Mouse (Mus musculus): ENCODE measurements around the gene Arfgef3. TPM values are rescaled to one million over a fixed set of nuclear protein-coding genes. Genes with fewer than 3 reads are reported as not detected.

Gene Arfgef3
- not detected in 2 replicates for total RNA-seq (2012; rRNA removed)
- polyA plus RNA-seq (2012; ENCODE audit: insufficient read depth in 1 of 2, insufficient read length in 2 of 2, low read depth in 1 of 2, low replicate concordance in 2 of 2, missing spikeins in 1 of 2): not detected

DNA sequence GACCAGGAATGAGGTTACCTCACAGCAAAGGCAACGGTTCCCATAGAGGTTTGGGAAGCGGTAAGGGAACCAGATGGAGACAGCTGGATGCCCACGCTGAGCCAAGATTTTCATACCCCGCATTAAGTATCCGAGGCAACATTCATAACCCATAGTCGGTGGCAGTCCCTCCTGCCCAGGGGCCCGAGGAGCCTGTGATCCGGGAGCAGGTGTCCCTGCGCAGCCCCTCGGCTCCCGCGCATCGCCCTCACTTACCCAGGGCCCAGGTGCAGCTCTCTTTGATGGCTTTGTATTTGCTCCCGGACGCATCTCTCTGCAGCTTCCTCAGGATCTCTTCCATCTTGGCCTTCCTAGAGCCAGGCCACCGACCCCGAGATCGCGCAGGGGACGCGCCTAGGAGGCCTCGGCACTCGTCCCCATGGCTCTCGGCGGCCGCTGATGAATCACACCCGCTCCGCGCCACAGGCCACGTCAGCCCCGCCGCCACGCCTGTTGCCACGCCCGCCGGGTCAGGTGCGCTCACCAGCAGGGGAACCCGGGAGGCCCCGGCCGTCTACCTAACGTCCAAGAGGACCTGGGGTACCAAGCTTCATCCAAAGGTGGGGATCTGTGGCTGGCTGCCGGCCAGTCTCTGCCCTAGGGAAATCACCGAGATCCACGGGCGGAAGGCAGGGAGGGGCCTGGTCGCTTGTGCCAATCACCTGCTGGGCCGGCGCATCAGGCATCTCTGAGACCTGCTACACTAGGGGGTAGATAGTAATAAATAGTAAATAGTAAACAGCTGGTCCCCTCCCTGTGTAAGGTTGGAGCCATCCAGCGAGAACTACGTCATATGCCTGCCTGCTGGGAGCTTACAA, at the start of gene Arfgef3:
Arfgef3 (minus strand) TSS at position 664 of the 857 bp plus-strand sequence.
- Histone ChIP-seq H3K79me2 (ENCODE audit: control insufficient read depth, insufficient read depth, low read length, poor library complexity) (no peaks in the 10 kb centered on the region), H3K9me3 (replicated peaks; ENCODE audit: insufficient read depth, low read length) (no peaks in the 10 kb centered on the region), H3K27ac (ENCODE audit: control insufficient read depth, low read depth, low read length) (no peak within 1 kb of the TSS), H3K27me3 (ENCODE audit: control insufficient read depth in 1 of 2, insufficient read depth in 2 of 2, low read length in 2 of 2) (no peaks in the 10 kb centered on the region), H3K9ac (ENCODE audit: control insufficient read depth, low read depth, low read length, poor library complexity, severe bottlenecking) (no peak within 1 kb of the TSS), H3K4me1 (ENCODE audit: control insufficient read depth in 1 of 2, insufficient read depth in 2 of 2, low read length in 2 of 2) (no peaks in the 10 kb centered on the region), H3K4me3 (ENCODE audit: control insufficient read depth in 1 of 2, insufficient read depth in 1 of 2, low read depth in 2 of 2, low read length in 2 of 2) (no peak within 1 kb of the TSS), H3K36me3 (ENCODE audit: control insufficient read depth in 1 of 2, insufficient read depth in 2 of 2, low read length in 2 of 2) (no peaks in the 10 kb centered on the region)
- no peak for TF ChIP-seq EP300 (IDR thresholded peaks at IDR 0.05; ENCODE audit: low read depth in 1 of 2, low read length in 2 of 2)
- no peak for TF ChIP-seq ZMIZ1 (IDR thresholded peaks at IDR 0.05; ENCODE audit: low read depth, low read length)
- no peak for TF ChIP-seq TCF12 (IDR thresholded peaks at IDR 0.05; ENCODE audit: low read depth, low read length)
- TF ChIP-seq MXI1 (IDR thresholded peaks at IDR 0.05; ENCODE audit: low read depth, low read length): no peak
- no peak for TF ChIP-seq CHD1 (IDR thresholded peaks at IDR 0.05; ENCODE audit: low read depth, low read length)
- TF ChIP-seq POLR2AphosphoS2 (IDR thresholded peaks at IDR 0.05; ENCODE audit: low read length): no peak
- TF ChIP-seq JUND (IDR thresholded peaks at IDR 0.05; ENCODE audit: low read depth, low read length): no peak
- TF ChIP-seq BHLHE40 (IDR thresholded peaks at IDR 0.05; ENCODE audit: borderline replicate concordance, low read depth, low read length): no peak
- TF ChIP-seq SMC3 (IDR thresholded peaks at IDR 0.05; ENCODE audit: low read depth, low read length): no peak
- no peak for TF ChIP-seq SIN3A (IDR thresholded peaks at IDR 0.05; ENCODE audit: low read length)
- no peak for TF ChIP-seq CTCF (IDR thresholded peaks at IDR 0.05 in 2 of 3, conservative IDR thresholded peaks at IDR 0.05 in 1 of 3; ENCODE audit: control insufficient read depth in 1 of 3, insufficient read depth in 1 of 3, low read depth in 2 of 3, low read length in 3 of 3, poor library complexity in 1 of 3, severe bottlenecking in 1 of 3)
- no peak for TF ChIP-seq TAL1 (IDR thresholded peaks at IDR 0.05; ENCODE audit: low read length)
- TF ChIP-seq E2F4 (IDR thresholded peaks at IDR 0.05; ENCODE audit: borderline replicate concordance, low read depth, low read length): no peak
- TF ChIP-seq MEF2A (IDR thresholded peaks at IDR 0.05; ENCODE audit: extremely low read depth, insufficient replicate concordance, low read depth, low read length, poor library complexity, severe bottlenecking): no peak
- TF ChIP-seq ZKSCAN1 (IDR thresholded peaks at IDR 0.05; ENCODE audit: low read depth, low read length): no peak
- DNase-seq (ENCODE audit: low read depth, low spot score): no peak

DNA sequence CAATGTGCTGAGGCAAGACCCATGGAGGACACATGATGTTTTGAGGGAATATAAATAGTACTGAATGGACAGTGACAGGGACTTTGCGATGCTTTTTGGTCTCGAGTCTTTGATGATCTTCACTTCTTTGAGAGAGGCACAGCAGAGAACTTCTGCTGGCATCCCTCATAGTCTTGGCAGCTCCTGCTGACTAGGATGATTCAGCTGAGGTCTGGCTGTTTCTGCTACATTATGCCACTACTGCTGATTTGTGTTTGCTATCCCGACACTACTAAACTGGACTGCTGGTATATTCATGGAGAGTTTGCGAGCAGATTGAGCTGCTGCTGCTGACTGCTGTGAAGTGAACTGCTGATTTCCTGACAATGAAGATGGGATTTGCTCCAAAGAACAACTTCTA, 46.3 kb upstream of the Arfgef3 start:
- no peak for TF ChIP-seq TAL1 (IDR thresholded peaks at IDR 0.05; ENCODE audit: low read length)
- no peak for TF ChIP-seq POLR2AphosphoS2 (IDR thresholded peaks at IDR 0.05; ENCODE audit: low read length)
- TF ChIP-seq ZMIZ1 (IDR thresholded peaks at IDR 0.05; ENCODE audit: low read depth, low read length): no peak
- Histone ChIP-seq H3K27me3 (ENCODE audit: control insufficient read depth in 1 of 2, insufficient read depth in 2 of 2, low read length in 2 of 2) (no peaks in the 10 kb centered on the region), H3K4me1 (ENCODE audit: control insufficient read depth in 1 of 2, insufficient read depth in 2 of 2, low read length in 2 of 2) (no peaks in the 10 kb centered on the region), H3K79me2 (ENCODE audit: control insufficient read depth, insufficient read depth, low read length, poor library complexity) (no peaks in the 10 kb centered on the region), H3K4me3 (ENCODE audit: control insufficient read depth in 1 of 2, insufficient read depth in 1 of 2, low read depth in 2 of 2, low read length in 2 of 2) (no peak overlapping the region), H3K9ac (ENCODE audit: control insufficient read depth, low read depth, low read length, poor library complexity, severe bottlenecking) (no peak overlapping the region), H3K27ac (ENCODE audit: control insufficient read depth, low read depth, low read length) (no peak overlapping the region), H3K36me3 (ENCODE audit: control insufficient read depth in 1 of 2, insufficient read depth in 2 of 2, low read length in 2 of 2) (no peaks in the 10 kb centered on the region), H3K9me3 (replicated peaks; ENCODE audit: insufficient read depth, low read length) (no peaks in the 10 kb centered on the region)
- no peak for DNase-seq (ENCODE audit: low read depth, low spot score)

Data from MEL (cell line).